Mouse (Mus musculus) embryonic facial prominence, embryonic 11.5 days (tissue): ENCODE results near the gene Pitpnm3. TPM values are rescaled to one million over a fixed set of nuclear protein-coding genes. Genes with fewer than 3 reads are reported as not detected.

Experiments
- ATAC-seq: fragments of 200-750 bp; cut with Nextera tagmentation; replicated peaks from 2 replicates; pipeline ENCODE4 v1.8.0; 2017; ENCODE audit warnings: low read depth; ENCODE audit not compliant: insufficient number of reproducible peaks, low FRiP score, low TSS enrichment
- DNase-seq: peaks from one replicate; pipeline ENCODE4 v3.0.0-alpha.2; 2015; ENCODE audit warnings: low spot score
- H3K27ac ChIP-seq: fragments of 300-500 bp; sonication (generic); replicated peaks from 2 replicates; pipeline ENCODE4 v1.5.1; 2014; ENCODE audit warnings: mild to moderate bottlenecking, low read depth, low read length, control low read depth
- H3K27me3 ChIP-seq: fragments of 300-500 bp; sonication (generic); 2 replicates; pipeline ENCODE4 v1.6.1; 2014; ENCODE audit warnings: mild to moderate bottlenecking, low read length, moderate library complexity, mixed read lengths; ENCODE audit not compliant: control insufficient read depth, insufficient read depth
- H3K36me3 ChIP-seq: fragments of 300-500 bp; sonication (generic); replicated peaks from 2 replicates; pipeline ENCODE4 v1.6.1; 2014; ENCODE audit warnings: low read depth, mild to moderate bottlenecking, low read length, moderate library complexity, mixed read lengths; ENCODE audit not compliant: control insufficient read depth, insufficient read depth
- H3K4me1 ChIP-seq: fragments of 300-500 bp; sonication (generic); 2 replicates; pipeline ENCODE4 v1.6.1; 2014; ENCODE audit warnings: low read length, mixed read lengths; ENCODE audit not compliant: control insufficient read depth, insufficient read depth
- H3K4me2 ChIP-seq: fragments of 300-500 bp; sonication (generic); 2 replicates; pipeline ENCODE4 v1.6.1; 2014; ENCODE audit warnings: low read depth, mild to moderate bottlenecking, control low read depth, low read length, moderate library complexity
- H3K4me3 ChIP-seq: fragments of 300-500 bp; sonication (generic); 2 replicates; pipeline ENCODE4 v1.5.1; 2014; ENCODE audit warnings: low read depth, low read length, control low read depth
- H3K9ac ChIP-seq: fragments of 300-500 bp; sonication (generic); replicated peaks from 2 replicates; pipeline ENCODE4 v1.6.1; 2014; ENCODE audit warnings: mild to moderate bottlenecking, control low read depth, low read length
- H3K9me3 ChIP-seq: fragments of 300-500 bp; sonication (generic); replicated peaks from 2 replicates; pipeline ENCODE4 v1.6.1; 2016; ENCODE audit warnings: mild to moderate bottlenecking, low read length, inconsistent platforms, mixed read lengths; ENCODE audit not compliant: control insufficient read depth
- WGBS: fragments of 180-500 bp; shearing (Covaris S2); extraction: QIAGEN DNeasy Blood & Tissue Kit; methylation state at CpG from one replicate; pipeline ENCODE4 v1.1.7; 2014; 5-methylcytosine and 5-hydroxymethylcytosine counted together
- polyA plus RNA-seq: library from polyadenylated mRNA; unstranded; fragments of >200 nt; fragmentation: Nextera tagmentation; extraction: Ambion mirVana; gene quantifications from 2 replicates; pipeline ENCODE4 v1.2.1, GENCODE M21; 2014

The Pitpnm3 gene
- polyA plus RNA-seq, 1 experiment from 2014 or later: 0.34 TPM

DNA sequence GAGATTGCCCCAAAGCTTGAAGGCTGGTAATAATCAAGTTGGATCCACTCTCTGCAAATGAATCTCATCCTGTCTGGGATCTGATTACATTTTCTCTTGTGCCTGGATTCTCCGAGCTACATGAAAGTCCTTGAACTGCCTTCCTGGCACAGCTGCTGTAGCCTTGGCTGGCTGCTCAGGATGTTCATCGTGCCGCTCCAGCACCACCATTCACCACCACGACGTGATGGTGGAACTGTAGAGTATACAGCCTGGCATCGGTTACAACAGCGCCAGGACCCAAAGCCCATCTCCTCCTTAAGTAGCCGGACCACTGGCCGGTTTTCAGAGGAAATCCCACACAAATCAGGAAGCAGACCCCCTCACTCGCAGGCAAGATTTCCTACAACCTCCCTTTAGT is 2.5 kb downstream of the Pitpnm3 start:
- Histone ChIP-seq H3K4me1 (no peaks in the 10 kb centered on the region), H3K27me3 (peaks cover 33% of the 10 kb centered on the region), H3K9ac (no peak overlapping the region), H3K9me3 (no peaks in the 10 kb centered on the region), H3K27ac (no peak overlapping the region), H3K4me2 (no peak overlapping the region), H3K4me3 (no peak overlapping the region), H3K36me3 (no peaks in the 10 kb centered on the region)
- ATAC-seq (no peak), DNase-seq (peak; percentile 38)
- 69% methylated on average over 10 of the region's 10 CpGs for WGBS

DNA sequence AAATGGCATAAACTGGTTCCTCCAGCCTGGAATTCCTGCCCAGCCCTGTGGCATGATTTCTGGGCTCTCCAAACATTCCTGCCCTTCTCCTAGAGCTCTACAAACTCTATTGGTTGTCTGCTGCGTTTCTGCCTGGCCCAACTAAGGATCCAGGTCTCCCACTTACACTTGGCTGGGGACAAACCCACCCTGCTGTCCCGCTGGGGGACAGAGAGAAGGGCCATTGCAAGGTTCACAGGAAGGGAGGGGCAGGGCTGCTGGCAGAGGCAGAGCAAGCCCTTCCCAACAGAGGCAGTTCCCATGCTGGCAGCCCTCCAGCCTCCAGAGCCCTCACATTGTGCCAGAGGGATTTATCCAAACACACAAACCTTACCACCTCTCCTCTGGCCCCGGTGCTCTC is 3.3 kb downstream of the Pitpnm3 start:
- Histone ChIP-seq H3K36me3 (no peaks in the 10 kb centered on the region), H3K9me3 (no peaks in the 10 kb centered on the region), H3K27ac (no peak overlapping the region), H3K9ac (no peak overlapping the region), H3K4me2 (no peak overlapping the region), H3K4me3 (no peak overlapping the region), H3K27me3 (peaks cover 31% of the 10 kb centered on the region), H3K4me1 (no peaks in the 10 kb centered on the region)
- no peak for DNase-seq
- 26% methylated on average over 3 of the region's 3 CpGs for WGBS
- ATAC-seq: no peak

DNA sequence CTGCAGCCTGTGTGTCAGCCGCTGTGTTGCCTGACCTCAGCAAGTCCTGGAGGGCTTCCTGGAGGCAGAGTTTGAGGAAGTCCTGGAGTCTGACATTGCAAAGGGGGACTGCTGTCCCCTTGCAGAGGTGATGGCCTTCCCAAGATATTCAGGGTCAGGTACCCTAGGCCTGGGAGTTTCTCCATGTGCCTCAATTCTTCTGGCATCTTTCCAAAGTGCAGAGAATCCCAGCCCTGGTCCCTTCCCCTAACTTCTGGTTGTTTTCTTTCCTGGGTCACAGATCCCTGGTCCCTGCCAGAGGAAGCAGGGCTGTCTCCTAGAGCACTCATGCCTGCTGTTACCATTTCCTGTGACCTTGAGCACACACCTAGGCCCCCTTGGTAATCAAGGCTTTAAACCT is 3.9 kb downstream of the Pitpnm3 start:
- Histone ChIP-seq H3K9me3 (no peaks in the 10 kb centered on the region), H3K4me2 (no peak overlapping the region), H3K27ac (no peak overlapping the region), H3K4me3 (no peak overlapping the region), H3K9ac (no peak overlapping the region), H3K27me3 (peaks cover 26% of the 10 kb centered on the region), H3K36me3 (no peaks in the 10 kb centered on the region), H3K4me1 (no peaks in the 10 kb centered on the region)
- ATAC-seq (no peak), DNase-seq (no peak)
- WGBS: 88% methylated on average over 1 of the region's 1 CpGs

DNA sequence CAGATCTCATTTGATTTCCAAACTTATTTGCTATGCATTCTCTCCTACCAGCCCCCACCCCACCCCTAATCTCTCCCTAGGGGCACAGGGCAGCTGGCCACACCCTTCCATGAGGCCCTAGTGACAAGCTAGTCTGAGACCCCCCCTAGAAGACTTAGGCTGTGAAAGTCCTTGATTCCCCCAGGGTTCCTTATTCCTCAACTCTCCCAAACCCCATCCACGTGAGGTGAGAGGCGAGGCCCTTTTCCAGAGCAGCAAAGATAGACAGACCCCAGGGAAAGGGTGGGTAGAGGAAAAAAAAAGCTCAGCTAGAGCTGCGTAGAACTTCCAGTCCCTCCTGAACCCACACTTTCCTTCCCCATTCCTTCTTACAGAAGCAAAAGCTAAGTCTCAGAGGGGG is 4.7 kb downstream of the Pitpnm3 start:
- Histone ChIP-seq H3K27ac (no peak overlapping the region), H3K36me3 (no peaks in the 10 kb centered on the region), H3K9ac (no peak overlapping the region), H3K27me3 (peaks cover 18% of the 10 kb centered on the region), H3K4me2 (no peak overlapping the region), H3K9me3 (no peaks in the 10 kb centered on the region), H3K4me3 (no peak overlapping the region), H3K4me1 (no peaks in the 10 kb centered on the region)
- 75% methylated on average over 3 of the region's 3 CpGs for whole genome bisulfite sequencing
- ATAC-seq (no peak), DNase-seq (no peak)

DNA sequence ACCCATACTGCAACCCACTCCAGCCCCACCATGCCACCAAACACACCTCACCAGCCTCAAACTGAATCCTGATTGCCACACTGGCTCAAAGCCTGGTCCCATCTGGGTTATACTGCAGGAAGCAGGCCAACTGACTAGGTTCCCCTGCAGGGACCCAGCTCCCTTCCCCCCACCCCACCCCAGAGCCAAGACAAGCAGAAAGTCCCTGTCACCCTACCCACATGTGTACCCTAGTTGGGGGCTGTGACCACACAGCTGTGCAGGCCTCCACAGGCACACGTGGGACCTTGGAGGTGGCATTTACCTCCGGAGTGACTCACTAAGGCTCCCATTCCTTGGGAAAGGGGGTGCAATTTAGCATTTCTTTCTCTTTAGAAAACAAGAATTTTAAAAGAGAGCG is 5.1 kb downstream of the Pitpnm3 start:
- no peak overlapping the region for H3K4me2 ChIP-seq
- H3K27me3 ChIP-seq: peaks cover 15% of the 10 kb centered on the region
- ATAC-seq (no peak), DNase-seq (no peak)
- H3K27ac ChIP-seq: no peak overlapping the region
- H3K36me3 ChIP-seq: no peaks in the 10 kb centered on the region
- no peak overlapping the region for H3K4me3 ChIP-seq
- H3K9me3 ChIP-seq: no peaks in the 10 kb centered on the region
- WGBS: 66% methylated on average over 3 of the region's 3 CpGs
- H3K4me1 ChIP-seq: no peaks in the 10 kb centered on the region
- no peak overlapping the region for H3K9ac ChIP-seq

DNA sequence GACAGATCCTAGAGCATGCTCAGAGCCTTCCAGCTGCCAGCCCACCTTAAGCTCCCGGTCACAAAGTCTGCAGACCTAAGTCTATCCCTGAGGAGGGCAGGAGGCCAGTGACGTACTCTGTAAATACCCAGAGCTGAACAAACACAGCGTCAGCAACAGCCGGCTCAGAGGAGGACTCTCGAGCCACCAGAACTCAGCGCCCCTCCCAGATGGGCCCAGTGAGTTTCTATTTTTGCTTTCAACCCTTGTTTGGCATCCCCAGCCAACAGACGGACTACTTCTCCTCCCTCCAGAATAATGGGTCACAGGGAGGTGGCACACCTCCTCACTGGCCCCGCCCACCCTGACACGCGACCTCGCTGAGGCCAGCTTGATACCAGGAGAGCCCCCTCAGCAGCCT is 5.6 kb downstream of the Pitpnm3 start:
- no peaks in the 10 kb centered on the region for H3K36me3 ChIP-seq
- no peak overlapping the region for H3K4me2 ChIP-seq
- no peak for DNase-seq
- no peaks in the 10 kb centered on the region for H3K9me3 ChIP-seq
- H3K27ac ChIP-seq: no peak overlapping the region
- no peak for ATAC-seq
- WGBS: 9% methylated on average over 11 of the region's 11 CpGs
- peaks cover 11% of the 10 kb centered on the region for H3K27me3 ChIP-seq
- H3K9ac ChIP-seq: no peak overlapping the region
- no peaks in the 10 kb centered on the region for H3K4me1 ChIP-seq
- H3K4me3 ChIP-seq: no peak overlapping the region

DNA sequence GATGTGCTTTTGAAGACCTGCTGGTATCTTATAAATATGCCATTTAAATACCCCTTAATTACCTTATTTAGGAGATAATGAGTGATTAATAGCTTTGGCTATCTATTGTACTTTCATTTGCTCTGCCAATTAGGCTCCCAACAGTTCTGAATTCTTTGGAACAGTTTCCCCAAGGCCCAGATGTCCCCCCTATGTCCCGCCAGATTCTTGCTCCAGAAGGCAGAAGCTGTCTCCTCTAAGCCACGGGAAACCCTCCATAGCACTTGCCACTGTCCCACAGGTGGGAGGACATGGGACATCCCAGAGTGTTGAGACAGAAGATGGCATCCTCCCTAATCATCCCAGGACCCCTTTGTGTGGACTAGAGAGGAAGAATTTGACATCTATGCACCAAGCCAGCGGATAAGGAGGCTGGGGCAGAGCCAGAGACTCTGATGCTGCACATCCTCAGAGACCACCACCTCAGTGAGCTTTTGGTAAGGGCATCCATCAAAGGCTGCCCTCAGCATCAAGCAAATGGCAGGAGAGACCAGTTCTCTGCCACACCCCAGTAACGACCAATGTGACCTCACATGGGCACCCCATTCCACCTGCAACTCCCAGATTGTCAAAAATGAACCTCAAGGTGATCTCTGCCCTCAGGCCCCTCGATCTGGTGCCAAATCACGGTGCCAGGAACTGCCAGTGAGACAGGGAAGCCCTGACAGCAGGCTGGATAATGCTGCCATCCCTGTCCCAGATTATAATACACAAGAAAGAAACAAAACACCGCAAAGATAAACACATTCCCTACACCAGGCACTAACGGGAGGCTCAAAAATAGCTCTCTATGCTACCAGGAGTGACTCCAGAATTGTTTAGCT is 6.3 kb downstream of the Pitpnm3 start:
- Histone ChIP-seq H3K27me3 (peaks cover 5% of the 10 kb centered on the region), H3K9ac (no peak overlapping the region), H3K36me3 (no peaks in the 10 kb centered on the region), H3K9me3 (no peaks in the 10 kb centered on the region), H3K27ac (no peak overlapping the region), H3K4me3 (no peak overlapping the region), H3K4me1 (no peaks in the 10 kb centered on the region), H3K4me2 (no peak overlapping the region)
- ATAC-seq (no peak), DNase-seq (no peak)
- 69% methylated on average over 8 of the region's 8 CpGs for WGBS

DNA sequence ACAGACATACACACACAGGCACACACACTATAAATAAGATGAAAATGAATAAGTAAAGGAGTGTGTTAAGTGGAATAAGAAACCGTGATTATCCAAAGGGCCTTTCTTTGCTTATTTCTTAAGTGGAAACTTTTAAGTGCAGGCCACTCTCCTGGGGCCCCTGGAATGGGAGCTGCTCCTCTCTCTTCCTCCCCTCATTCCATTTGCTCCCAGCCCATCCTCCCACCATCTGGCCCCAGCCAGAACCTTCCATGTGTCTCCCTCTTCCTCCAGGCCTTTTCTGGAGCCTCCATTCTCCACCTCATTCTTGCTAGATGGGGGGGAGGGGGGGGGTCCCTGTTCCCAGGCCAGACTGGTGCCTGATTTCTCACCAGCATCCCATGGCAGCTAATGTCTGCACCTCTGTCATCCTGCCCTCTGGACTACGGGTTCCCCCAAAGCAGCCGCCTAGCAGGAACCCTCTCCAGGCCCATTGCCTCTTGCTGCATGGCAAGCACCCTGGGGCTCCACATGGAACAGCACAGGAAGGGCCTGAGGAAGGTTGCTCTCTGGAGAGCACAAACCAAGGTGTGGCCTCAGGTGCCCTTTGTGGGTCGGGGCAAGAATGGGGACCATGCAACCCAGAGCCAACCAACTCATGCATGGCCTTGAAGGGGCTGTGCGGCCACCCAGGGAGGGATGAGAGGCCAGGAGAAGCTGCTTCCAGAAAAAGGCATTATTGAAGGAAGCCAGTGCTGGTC is 8.0 kb downstream of the Pitpnm3 start:
- ATAC-seq (no peak), DNase-seq (no peak)
- H3K27ac ChIP-seq: no peak overlapping the region
- no peaks in the 10 kb centered on the region for H3K27me3 ChIP-seq
- no peak overlapping the region for H3K4me3 ChIP-seq
- H3K9me3 ChIP-seq: no peaks in the 10 kb centered on the region
- no peak overlapping the region for H3K9ac ChIP-seq
- WGBS: 74% methylated on average over 5 of the region's 5 CpGs
- H3K4me2 ChIP-seq: no peak overlapping the region
- H3K36me3 ChIP-seq: no peaks in the 10 kb centered on the region
- H3K4me1 ChIP-seq: no peaks in the 10 kb centered on the region
